Mouse (Mus musculus): ENCODE measurements around the gene Ptpn7. TPM values are rescaled to one million over a fixed set of nuclear protein-coding genes. Genes with fewer than 3 reads are reported as not detected.

The Ptpn7 gene
- total and polyA plus RNA-seq, 3 experiments = 61.4 to 81.9 (median 81.9) TPM

GRCm38 (mm10) chr1:135181880-135182623 is 49.6 kb downstream of the Ptpn7 start:
- dilution Hi-C loops (cut with MboI; ENCODE audit: extremely low pct_ligation_motif_present, extremely low pct_unique_long_range_greater_than_20kb, low sequenced_read_pairs) = no loop called here
- H3K79me2 ChIP-seq (replicated peaks; ENCODE audit: control insufficient read depth, extremely low read depth, insufficient read depth, poor library complexity, severe bottlenecking) = no peaks in the 10 kb centered on the region
- H3K4me3 ChIP-seq (replicated peaks in 1 of 3; ENCODE audit: low read depth in 2 of 3, low read length in 2 of 3, poor library complexity in 1 of 3) = no peak overlapping the region
- DNase-seq (ENCODE audit: extremely low read depth) = no peak
- H3K27ac ChIP-seq (ENCODE audit: insufficient read depth, low read depth) = no peak overlapping the region
- in situ Hi-C loops (cut with MboI; ENCODE audit: low pct_ligation_motif_present, low pct_unique_long_range_greater_than_20kb, low sequenced_read_pairs) = loop anchor here (5.0 kb wide), 1 partner anchor 40 kb away; no protein-coding TSS in a partner anchor
- no peak for TF ChIP-seq PAX5 (IDR thresholded peaks at IDR 0.05; ENCODE audit: low read length)
- TF ChIP-seq SIN3A (IDR thresholded peaks at IDR 0.05; ENCODE audit: low read length) = no peak
- TF ChIP-seq MYC (IDR thresholded peaks at IDR 0.05; ENCODE audit: low read depth, low read length) = no peak
- TF ChIP-seq SMC3 (IDR thresholded peaks at IDR 0.05; ENCODE audit: low read depth, low read length) = no peak
- TF ChIP-seq MAFK (IDR thresholded peaks at IDR 0.05; ENCODE audit: insufficient replicate concordance, low read length) = no peak
- TF ChIP-seq CTCF (conservative IDR thresholded peaks at IDR 0.05 in 1 of 2, IDR thresholded peaks at IDR 0.05 in 1 of 2; ENCODE audit: low read depth in 2 of 2, low read length in 2 of 2) = no peak
- TF ChIP-seq BHLHE40 (IDR thresholded peaks at IDR 0.05; ENCODE audit: low read depth, low read length) = no peak
- no peak for TF ChIP-seq NRF1 (IDR thresholded peaks at IDR 0.05; ENCODE audit: low read depth, low read length)
- no peaks in the 10 kb centered on the region for H3K27me3 ChIP-seq (replicated peaks)
- H3K36me3 ChIP-seq (replicated peaks in 1 of 2; ENCODE audit: control insufficient read depth in 1 of 2, insufficient read depth in 1 of 2, low read length in 1 of 2) = no peaks in the 10 kb centered on the region
- H3K4me2 ChIP-seq (ENCODE audit: insufficient read depth, low read depth, poor library complexity, severe bottlenecking) = no peak overlapping the region
- H3K9me3 ChIP-seq (replicated peaks; ENCODE audit: low read length) = no peaks in the 10 kb centered on the region
- H3K9ac ChIP-seq (ENCODE audit: insufficient read depth, low read depth) = no peak overlapping the region
- peaks cover 38 to 59% of the 10 kb centered on the region in 2 experiments for H3K4me1 ChIP-seq (ENCODE audit: control insufficient read depth in 1 of 2, insufficient read depth in 2 of 2)

DNA sequence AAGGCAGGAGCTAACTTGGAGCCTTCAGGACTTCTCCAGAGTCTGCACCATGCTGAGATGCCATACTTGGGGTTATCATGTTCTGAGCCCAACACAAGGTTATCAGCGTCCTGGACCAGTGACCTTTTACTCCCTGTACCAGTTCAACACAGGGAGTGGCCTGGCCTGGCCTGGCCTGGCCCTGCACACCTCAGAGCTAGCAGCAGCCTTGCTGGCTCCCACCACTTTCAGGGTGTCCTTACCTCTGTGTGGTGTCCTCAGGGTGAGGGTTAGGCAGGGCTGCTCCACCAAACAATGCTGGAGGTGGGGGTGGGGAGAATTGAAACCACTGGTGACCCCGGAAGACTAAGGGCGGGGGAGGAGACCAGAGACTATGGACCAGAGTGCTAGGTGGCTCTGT is 50.5 kb downstream of the Ptpn7 start:
- dilution Hi-C loops (cut with MboI; ENCODE audit: extremely low pct_ligation_motif_present, extremely low pct_unique_long_range_greater_than_20kb, low sequenced_read_pairs) (no loop called here), in situ Hi-C loops (cut with MboI; ENCODE audit: low pct_ligation_motif_present, low pct_unique_long_range_greater_than_20kb, low sequenced_read_pairs) (loop anchor here (5.0 kb wide), 1 partner anchor 39 kb away; no protein-coding TSS in a partner anchor)
- TF ChIP-seq POLR2A (IDR thresholded peaks at IDR 0.05; ENCODE audit: low read depth, low read length) = no peak
- peak; percentile 22; the same call in 1 of the 2 replicates for TF ChIP-seq ELF1 (IDR thresholded peaks at IDR 0.05; ENCODE audit: low read depth, low read length)
- TF ChIP-seq GABPA (IDR thresholded peaks at IDR 0.05; ENCODE audit: insufficient replicate concordance, low read depth, low read length) = no peak
- no peak for TF ChIP-seq MEF2A (IDR thresholded peaks at IDR 0.05; ENCODE audit: borderline replicate concordance, low read depth, low read length)
- no peak for TF ChIP-seq MXI1 (IDR thresholded peaks at IDR 0.05; ENCODE audit: low read depth, low read length)
- no peak for TF ChIP-seq NELFE (IDR thresholded peaks at IDR 0.05; ENCODE audit: low read depth, low read length)
- no peak for TF ChIP-seq UBTF (IDR thresholded peaks at IDR 0.05; ENCODE audit: low read depth, low read length)
- no peak for TF ChIP-seq ZC3H11A (IDR thresholded peaks at IDR 0.05; ENCODE audit: low read depth, low read length)
- no peaks in the 10 kb centered on the region for H3K79me2 ChIP-seq (replicated peaks; ENCODE audit: control insufficient read depth, extremely low read depth, insufficient read depth, poor library complexity, severe bottlenecking)
- H3K27ac ChIP-seq (ENCODE audit: insufficient read depth, low read depth) = no peak overlapping the region
- H3K9me3 ChIP-seq (replicated peaks; ENCODE audit: low read length) = no peaks in the 10 kb centered on the region
- H3K4me2 ChIP-seq (ENCODE audit: insufficient read depth, low read depth, poor library complexity, severe bottlenecking) = no peak overlapping the region
- no peak overlapping the region for H3K4me3 ChIP-seq (replicated peaks in 1 of 3; ENCODE audit: low read depth in 2 of 3, low read length in 2 of 3, poor library complexity in 1 of 3)
- H3K4me1 ChIP-seq (ENCODE audit: control insufficient read depth in 1 of 2, insufficient read depth in 2 of 2) = peaks cover 32 to 50% of the 10 kb centered on the region in 2 experiments
- H3K9ac ChIP-seq (ENCODE audit: insufficient read depth, low read depth) = no peak overlapping the region
- no peak for DNase-seq (ENCODE audit: extremely low read depth)
- H3K27me3 ChIP-seq (replicated peaks) = no peaks in the 10 kb centered on the region
- H3K36me3 ChIP-seq (replicated peaks in 1 of 2; ENCODE audit: control insufficient read depth in 1 of 2, insufficient read depth in 1 of 2, low read length in 1 of 2) = no peaks in the 10 kb centered on the region

Measured in CH12.LX (cell line).